Mouse (Mus musculus): ENCODE results near the gene Vamp5. TPM values are rescaled to one million over a fixed set of nuclear protein-coding genes. Genes with fewer than 3 reads are reported as not detected.

Vamp5 gene
- 14.8 and 17.5 TPM in 2 replicates for polyA plus RNA-seq (2012; rRNA removed)

DNA sequence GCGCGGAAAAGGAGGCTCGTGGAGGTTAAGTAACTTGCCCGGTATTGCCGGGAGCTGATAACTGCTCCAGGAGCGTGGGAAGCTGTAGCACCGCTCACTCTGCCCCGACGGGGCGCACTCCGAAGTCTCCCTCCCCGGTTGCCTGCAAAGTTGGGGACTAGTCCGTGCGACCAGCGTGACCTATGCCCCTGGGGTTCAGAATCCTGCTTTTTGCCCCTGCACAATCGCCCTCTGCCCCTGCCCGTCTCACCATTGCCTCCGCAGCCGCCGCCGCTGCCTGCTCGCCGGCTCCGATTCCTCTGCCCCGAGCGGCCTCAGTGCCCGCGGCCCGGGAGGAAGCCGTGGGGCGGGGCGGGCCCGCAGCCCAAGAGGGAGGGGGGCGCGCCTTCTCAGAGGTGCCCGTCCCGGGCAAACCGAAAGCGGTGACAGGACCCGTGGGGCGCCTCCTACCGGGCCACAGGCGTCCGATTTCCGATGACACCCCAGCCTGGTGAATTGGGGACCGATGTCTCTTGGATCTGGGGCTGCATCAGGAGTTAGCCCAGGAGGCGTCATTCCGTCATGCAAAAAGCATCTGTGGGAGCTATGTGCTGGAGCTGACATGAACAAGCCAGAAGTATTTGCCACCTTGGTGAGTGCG, at the start of gene Vamp5:
TSS of gene Vamp5 (minus strand) at position 338 of the 640 bp plus-strand sequence.
- DNase-seq (ENCODE audit: low read depth) = no peak

DNA sequence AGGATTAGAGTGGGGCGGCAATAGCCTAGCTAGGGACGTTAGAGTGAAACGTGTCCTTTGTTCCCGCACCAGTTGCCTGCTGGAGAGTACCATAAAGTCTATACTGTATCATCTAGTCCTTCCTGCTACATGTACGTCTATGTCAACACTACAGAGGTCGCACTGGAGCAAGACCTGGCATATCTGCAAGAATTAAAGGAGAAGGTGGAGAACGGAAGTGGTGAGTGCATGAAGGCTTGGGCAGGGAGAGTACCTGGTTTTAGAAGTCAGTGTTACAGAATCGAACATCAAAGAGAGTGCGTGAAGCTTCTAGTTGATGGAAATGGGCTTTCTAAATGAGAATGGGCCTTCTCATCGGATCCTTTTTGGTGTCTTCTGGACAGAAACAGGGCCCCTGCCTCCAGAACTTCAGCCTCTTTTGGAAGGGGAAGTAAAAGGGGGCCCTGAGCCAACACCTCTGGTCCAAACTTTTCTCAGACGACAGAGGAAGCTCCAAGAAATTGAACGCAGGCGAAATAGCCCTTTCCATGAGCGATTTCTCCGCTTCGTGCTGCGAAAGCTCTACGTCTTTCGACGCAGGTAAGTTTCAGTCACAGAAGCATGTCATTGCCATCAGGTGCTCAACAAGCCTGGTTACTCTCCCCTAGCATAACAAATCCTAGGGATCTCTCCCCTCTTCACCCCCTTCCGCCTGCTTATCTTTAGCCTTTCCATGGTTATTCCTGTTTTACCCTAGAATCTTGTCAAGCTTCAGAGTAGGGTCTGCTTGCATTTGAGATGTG, 49.0 kb upstream of the Vamp5 start:
- DNase-seq (ENCODE audit: low read depth) = no peak

DNA sequence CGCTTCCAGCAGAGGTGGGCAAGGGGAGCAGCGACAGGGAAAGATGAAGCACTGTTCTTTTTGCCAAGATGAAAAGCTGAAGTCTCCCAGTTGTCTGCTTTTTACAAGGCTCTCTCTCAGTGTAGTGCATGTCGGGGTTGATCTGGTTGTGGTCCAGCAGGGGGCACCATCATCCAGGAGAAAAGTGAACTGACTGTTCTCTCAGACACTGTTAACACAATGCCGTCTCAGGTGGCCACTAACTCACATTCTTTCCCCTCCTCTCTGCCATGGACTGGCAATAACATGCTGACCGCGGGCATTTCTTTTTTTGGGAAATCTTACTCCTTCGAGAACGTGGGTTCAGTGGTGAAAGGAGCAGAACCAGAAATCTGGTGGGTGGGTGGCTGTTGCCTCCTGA, 47.8 kb upstream of the Vamp5 start:
- DNase-seq (ENCODE audit: low read depth) = no peak

DNA sequence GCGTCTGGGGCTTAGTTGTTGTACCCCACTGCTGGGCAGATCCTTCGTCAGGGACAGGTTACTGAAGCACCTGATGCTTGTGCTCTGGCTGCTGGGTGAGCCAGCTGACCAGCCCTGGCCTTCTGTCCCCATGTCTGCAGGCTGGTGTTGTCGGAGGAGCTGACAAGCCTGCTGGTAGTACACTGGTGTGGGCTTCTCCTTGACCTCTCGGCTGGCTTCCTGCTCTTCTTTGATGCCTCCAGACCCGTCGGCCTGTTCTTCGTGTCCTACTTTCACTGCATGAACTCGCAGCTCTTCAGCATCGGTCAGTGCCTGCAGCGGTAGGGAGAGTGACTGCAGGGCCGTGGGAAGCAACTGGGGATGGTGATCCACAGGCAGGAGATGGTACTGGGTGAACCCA, 45.4 kb upstream of the Vamp5 start:
- DNase-seq (ENCODE audit: low read depth) = no peak

DNA sequence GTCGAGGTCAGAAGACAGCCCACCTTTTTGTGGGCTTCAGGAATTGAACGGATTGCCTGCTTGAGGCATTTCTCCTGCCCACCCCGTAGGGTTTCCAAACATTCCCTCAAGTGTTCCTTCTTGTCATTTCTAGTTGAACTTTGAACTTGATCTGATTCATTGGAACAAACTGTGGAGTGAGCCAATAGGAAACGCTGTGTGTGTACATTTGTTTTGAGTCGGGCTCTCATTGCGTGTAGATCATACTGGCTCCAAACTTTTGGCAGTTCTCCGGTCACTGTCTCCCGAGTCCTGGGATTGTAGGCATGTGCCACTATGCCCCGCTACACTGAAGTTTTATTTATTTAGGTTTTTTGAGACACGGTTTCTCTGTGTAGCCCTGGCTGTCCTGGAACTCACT, 40.6 kb upstream of the Vamp5 start:
- DNase-seq (ENCODE audit: low read depth) = no peak

DNA sequence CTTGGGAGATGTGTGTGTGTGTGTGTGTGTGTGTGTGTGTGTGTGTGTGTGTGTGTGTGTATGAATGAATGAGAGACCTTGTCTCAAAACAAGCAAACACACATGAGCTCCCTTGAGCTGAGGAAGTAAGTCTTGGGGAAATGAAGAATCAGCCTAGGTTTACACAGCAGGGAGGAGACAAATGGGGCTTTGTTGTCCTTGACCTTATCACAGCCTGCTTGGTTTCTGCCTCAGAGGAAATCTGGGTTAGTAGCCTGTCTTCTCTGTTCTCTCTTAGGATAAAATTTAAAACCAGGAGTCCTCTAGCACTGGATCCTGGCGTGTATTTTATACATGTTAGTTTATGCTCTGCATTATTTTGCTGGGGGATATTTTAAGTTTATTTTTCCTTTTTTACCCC, 39.5 kb upstream of the Vamp5 start:
- no peak for DNase-seq (ENCODE audit: low read depth)

DNA sequence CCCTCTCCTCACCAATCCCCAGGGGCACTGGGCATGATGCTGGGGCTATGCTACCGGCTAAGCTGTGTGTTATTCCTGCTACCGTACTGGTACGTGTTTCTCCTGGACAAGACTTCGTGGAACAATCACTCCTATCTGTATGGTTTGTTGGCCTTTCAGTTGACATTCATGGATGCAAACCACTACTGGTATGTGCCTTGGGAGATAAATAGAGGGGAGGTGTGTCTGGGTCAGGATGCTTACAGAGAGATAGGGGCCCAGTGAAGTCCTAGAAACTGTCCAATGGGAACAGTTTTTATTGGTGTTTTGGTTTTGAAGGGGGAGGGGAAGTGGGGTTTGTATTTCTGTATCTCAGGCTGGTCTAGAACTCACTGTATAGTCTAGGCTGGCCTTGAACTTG, 38.0 kb upstream of the Vamp5 start:
- DNase-seq (ENCODE audit: low read depth) = no peak

DNA sequence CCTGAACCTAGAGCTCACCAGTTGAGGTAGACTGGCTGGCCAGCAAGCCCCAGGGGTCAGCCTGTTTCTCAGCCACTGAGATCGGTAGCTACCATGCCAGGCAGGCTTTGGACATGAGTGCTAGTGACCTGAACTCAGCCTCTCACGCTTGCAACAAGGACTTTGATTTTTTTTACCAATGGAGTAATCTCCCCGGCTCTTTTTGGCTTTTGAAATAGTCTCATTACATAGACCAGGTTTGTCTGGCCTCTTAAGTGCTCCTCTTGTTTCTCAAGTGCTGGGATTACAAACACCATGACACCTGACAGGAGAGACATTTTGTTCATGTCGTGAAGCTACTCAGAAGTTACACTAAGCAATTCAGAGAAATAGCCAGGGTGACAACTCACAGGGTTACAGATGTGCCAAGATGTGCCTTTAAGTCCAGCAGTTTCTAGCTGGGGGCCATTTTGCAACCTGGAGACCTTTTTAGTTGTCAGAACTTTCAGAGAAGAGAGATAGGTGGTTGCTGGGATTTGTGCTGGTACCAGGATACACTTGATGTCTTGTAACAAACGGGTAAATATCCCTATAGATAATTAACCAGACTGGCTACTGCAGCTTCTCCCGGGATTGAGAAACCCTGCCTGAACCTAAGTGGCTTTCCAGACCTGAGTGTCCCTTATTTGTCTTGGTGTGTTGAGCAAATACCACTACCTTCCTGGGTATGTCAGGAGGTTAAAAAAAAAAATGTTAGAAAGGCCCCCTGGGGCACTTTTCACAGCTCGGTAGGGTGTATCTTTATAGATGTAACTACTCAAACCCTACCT, 35.9 kb upstream of the Vamp5 start:
- DNase-seq (ENCODE audit: low read depth) = peak; percentile 90

DNA sequence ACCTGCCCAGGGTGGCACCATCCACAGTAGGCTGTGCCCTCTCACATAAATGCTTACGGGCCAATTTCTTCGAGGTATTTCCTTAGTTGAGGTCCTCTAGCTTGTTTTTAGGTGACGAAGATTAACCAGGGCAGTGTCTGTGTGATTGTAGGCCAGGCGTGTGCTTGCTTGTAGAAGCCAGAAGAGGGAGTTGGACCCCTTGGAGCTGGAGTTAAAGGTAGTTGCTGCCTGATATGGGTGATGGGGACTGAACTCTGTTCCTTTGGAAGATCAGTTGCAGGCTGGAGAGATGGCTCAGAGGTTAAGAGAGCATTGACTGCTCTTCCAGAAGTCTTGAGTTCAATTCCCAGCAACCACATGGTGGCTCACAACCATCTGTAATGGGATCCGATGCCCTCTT, 34.9 kb upstream of the Vamp5 start:
- DNase-seq (ENCODE audit: low read depth) = no peak

DNA sequence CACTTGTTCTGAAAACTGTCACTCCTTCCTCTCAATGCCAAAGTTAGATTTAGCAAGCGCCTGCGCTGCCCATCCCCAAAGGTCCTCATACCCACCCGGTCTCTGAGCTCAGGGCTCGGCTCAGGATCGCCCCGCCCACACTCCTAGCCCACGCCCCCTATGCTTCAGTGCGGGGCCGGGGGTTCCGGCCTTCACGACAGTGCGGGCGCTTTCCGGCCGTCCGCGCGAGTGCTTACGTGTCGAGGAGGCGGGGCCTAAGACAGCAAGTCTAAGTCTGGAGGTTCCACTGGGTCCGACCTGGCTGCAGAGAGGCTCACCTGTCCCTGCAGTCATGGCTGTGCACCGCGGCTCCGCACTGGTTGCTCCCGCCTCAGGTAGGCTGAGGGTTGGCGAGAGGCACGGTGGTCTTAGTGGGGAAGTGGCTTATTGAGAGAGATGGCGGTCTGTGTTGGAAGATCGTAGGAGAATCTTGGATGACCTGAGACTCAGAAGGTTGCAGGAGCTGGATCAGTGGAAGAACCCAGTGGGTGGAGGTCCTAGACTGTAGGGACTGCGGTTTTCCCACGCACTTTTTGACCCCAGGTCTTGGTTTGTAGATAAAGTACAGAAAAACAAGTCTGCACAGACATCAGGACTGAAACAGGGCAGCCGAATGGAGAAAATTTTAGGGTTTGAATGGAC, 33.9 kb upstream of the Vamp5 start, which contains the start of gene Ggcx:
TSS of gene Ggcx (plus strand) at position 233 of the 681 bp plus-strand sequence.
- DNase-seq (ENCODE audit: low read depth) = no peak

DNA sequence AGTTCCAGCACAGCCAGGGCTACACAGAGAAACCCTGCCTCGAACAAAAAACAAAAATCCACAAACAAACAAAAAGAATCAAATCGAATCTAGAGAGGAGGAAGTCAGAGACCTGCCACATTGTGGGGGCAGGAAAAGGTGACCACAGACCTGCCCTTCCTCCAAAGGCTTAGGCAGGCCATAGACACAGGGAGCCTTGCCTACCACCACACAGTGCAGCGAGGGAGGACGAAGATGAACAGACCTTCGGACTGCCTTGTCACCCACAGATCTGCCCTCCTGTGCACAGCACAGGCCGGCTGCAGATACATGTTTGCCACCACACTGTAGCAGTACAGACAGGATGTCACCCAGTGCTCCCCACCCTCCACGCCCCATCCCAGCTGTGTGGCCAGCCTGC, 30.2 kb upstream of the Vamp5 start:
- DNase-seq (ENCODE audit: low read depth) = no peak

DNA sequence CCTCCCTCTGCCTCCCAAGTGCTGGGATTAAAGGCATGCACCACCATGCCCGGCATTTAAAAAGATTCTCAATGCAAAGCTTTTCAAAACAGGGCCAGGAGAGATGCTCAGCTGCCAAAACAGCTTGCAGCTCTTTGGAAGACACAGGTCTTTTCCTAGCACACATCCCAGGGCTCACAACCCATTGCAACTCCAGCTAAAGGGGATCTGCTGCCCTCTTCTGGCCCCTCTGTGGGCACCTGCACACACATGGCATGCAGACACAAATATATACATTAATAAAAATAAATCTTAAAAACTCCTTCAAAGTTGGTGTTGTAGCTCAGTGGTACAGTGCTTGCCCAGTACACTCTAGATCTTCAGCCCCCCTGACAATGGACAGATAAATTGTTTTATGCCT, 29.7 kb upstream of the Vamp5 start:
- DNase-seq (ENCODE audit: low read depth) = no peak

DNA sequence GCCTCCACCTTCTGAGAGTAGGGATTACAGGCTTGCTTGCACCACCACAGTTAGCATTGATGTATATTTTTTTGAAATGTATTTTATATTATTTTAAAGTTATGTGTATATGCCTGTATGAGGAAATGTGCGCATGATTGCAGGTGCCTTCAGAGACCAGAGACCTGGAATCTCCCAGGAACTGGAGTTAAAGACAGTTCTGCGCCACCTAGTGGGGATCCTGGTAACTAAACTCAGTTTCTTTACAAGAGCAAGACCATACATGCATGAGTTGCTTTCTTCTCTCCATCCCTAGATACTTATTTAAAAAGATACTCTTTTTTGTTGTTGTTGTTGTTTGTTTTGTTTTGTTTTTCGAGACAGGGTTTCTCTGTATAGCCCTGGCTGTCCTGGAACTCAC, 29.3 kb upstream of the Vamp5 start:
- DNase-seq (ENCODE audit: low read depth) = no peak

DNA sequence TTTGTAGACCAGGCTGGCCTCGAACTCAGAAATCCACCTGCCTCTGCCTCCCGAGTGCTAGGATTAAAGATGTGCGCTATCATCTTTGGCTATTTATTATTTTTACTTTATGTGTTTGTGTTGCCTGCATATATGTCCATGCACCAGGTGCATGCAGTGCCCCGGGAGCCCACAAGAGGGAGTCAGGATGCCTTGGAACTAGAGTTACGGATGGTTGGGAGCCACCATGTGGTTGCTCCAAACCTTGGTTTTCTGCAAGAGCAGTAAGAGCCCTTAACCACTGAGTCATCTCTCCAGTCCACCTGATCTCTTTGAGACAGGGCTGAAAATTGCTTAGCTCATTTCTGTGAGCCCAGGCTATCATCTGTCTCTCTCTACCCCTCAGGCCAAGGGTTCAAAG, 26.9 kb upstream of the Vamp5 start:
- DNase-seq (ENCODE audit: low read depth) = no peak

DNA sequence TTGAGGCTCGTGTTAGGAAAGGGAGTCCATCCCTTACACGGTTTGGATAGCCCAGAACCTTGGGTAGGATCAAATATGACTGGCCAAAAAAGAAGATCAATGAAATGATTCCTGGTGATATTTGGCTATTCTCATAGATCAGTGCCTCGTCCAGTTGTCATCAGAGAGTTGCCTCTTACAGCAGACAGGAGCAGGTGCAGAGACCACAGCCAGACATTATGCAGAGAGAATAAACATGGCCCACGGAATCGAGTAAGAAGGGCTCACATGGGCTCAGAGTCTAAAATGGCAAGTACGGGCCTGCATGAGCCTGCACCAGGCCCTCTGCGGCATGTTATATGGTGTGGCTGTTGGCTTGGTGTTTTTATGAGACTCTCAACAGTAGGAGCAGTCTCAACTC, 25.1 kb upstream of the Vamp5 start:
- no peak for DNase-seq (ENCODE audit: low read depth)

DNA sequence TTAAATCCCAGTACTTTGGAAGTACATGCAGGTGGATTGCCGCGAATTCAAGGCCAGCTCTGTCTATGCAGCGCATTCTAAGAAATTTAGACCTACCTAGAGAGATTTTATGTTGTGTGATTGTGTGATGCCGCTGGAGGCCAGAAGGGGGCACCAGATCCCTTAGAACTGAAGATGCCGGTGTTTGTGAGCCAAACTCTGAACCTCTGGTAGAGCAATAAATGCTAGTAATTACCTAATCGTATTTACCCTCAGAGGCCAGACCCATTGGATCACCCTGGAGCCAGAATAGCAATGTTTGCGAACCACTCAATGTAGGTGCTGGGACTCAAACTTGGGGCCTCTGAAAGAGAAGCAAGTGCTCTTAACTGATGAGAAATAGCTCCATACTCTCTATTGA, 21.6 kb upstream of the Vamp5 start:
- no peak for DNase-seq (ENCODE audit: low read depth)

DNA sequence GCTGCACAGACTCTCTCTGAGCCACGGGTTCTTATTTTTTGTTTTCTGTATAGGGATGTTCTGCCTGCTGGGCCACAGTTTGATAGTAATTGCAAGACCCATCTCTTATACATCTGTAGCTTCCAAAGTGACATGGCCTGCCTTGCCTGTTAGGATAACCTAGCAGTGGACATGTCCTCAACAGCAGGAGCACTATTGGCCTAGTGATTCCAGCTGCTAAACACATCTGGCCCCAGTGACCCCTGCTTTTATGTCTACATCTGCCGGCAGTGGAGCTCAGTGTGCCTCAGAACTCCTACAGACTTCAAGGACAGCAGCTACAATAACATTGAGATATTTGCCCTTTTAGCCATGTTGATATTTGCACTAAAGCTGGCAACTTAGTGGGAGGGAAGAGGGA, 19.7 kb upstream of the Vamp5 start:
- DNase-seq (ENCODE audit: low read depth) = no peak

DNA sequence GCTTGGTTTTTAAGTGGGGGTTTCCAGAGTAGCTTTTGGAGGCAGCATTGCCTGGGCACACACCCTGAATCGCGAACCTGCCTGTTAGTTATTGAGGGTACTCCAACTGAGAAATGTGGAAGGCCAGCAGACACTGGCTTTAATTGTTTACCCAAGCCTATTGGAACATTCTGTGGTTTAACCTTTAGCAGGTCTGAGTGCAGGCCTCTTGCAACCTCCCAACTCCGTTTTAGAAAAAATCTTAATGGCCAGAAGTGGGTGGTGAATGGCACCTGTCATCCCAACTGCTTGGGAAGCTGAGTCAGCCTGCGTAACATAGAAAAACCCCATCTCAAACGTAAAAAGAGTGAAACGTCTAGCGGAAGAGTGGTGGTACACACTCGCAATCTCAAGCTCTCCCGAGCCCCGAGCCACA, 16.6 kb upstream of the Vamp5 start:
- DNase-seq (ENCODE audit: low read depth) = no peak

DNA sequence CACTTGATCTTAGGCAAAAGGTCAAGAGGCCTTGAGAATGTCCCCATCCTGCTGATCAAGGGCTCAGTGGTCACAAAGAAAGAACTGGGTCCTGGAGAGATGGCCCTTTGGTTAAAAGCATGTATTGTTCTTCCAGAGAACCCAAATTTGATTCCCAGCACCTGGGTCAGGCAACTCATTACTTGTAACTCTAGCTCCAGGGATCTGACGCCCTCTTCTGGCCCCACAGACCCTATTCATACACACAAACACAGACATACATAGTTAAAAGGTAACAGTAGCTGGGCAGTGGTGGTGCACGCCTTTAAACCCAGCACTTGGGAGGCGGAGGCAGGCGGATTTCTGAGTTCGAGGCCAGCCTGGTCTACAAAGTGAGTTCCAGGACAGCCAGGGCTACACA, 12.1 kb upstream of the Vamp5 start:
- no peak for DNase-seq (ENCODE audit: low read depth)

DNA sequence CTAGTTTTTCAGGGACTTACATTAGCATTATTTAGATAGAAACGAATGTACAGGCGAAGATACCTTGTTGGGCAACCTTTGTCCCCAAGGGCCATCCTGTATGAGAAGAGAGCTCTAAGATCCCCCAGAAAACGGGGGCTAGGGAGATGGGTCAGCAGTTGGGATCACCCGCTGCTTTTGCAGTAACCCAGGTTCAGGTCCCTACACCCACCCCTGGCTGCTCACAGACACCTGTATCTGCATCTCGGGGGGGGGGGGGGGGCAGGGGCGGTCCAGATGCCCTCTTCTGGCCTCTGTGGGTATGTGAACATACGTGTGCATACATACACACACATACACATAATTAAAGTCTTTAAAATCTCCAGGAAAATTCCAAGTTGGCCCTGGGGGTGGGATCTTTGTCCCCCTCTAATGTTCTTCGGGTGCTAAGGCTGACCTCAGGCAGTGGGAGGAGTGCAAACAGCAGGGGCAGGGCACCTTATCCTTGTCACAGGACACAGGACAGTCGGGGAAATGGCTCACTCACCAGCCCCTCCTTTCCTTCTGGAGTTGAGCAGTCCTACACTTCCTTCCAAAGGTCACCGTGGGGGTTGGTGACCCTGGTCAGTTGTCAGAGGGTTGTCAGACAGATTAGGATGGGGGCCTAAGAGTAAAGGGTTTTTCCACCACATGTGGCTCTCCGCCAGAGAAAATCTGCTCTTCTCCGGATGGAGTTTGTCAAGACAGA, 10.7 kb upstream of the Vamp5 start:
- no peak for DNase-seq (ENCODE audit: low read depth)
